Mouse (Mus musculus): Measurements from ENCODE around the gene Smyd4. TPM values are rescaled to one million over a fixed set of nuclear protein-coding genes. Genes with fewer than 3 reads are reported as not detected.
"Not testable (repeated sequence)": the region's sequence is repeated elsewhere in the genome, so short reads cannot be mapped to it uniquely, and the experiment has no call there.

Gene Smyd4
- polyA plus RNA-seq, 1 experiment = 5.2 TPM

DNA sequence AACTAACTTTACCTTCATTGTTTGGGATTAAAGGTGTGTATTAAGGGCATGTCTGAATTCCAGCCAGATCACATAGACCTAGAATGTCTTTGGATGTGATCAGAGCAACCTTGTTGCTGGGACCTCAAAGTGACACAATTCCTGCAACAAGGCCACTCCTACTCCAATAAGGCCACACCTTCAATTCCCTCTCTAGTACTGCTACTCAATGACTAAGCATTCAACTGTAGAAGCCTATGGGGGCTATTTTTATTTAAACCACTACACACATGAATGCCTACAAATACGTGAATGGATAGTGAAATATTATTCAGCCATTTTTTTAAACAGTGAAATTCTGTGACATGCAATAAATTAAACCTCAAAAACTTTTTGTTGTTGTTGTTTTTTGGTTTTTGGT, 28.9 kb downstream of the Smyd4 start:
- WGBS = 69% methylated on average over 1 of the region's 1 CpGs
- TF ChIP-seq CTCF (IDR thresholded peaks at IDR 0.05; ENCODE audit: insufficient read depth, low read length) (no peak), POLR2A (IDR thresholded peaks at IDR 0.05; ENCODE audit: borderline replicate concordance, extremely low read depth, low read depth, low read length) (no peak)

DNA sequence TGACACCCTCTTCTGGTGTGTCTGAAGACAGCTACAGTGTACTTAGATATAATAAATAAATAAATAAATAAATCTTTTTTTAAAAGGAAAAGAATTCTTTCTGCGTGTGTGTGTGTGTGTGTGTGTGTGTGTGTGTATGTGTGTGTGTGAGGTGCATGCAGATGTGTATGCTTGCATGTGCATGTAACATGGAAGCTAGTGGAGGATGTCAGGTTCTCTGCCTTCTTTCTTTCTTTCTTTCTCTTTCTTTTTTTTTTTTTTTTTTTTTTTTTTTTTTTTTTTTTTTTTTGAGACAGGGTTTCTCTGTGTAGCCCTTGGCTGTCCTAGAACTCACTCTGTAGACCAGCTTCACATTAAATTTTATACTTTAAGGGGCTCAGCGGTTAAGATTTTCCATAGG, 30.6 kb downstream of the Smyd4 start:
- not testable (repeated sequence) for DNase-seq; H3K4me1 ChIP-seq (ENCODE audit: control insufficient read depth, insufficient read depth, low read length); H3K4me3 ChIP-seq (replicated peaks; ENCODE audit: extremely low read depth, low read depth, low read length)
- 96% methylated on average over 2 of the region's 2 CpGs for WGBS

More for the DNA sequence above, 28.9 kb downstream of the Smyd4 start:
- H3K4me3 ChIP-seq (replicated peaks; ENCODE audit: extremely low read depth, low read depth, low read length) = no peak overlapping the region
- DNase-seq = no peak
- H3K4me1 ChIP-seq (ENCODE audit: control insufficient read depth, insufficient read depth, low read length) = no peaks in the 10 kb centered on the region

DNA sequence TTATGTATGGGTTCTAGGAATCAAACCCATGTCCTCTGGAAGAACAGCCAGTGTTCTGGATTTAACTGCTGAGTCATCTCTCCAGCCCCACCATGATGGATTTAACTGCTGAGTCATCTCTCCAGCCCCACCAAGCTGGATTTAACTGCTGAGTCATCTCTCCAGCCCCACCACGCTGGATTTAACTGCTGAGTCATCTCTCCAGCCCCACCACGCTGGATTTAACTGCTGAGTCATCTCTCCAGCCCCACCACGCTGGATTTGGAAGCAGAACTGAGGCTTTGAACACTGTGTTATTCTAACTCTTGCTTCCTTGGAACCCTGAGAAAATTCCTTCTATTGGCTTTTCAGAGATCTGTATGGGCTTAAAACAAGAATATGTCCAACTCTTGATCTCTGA, 35.3 kb downstream of the Smyd4 start:
- not testable (repeated sequence) for H3K4me1 ChIP-seq (ENCODE audit: control insufficient read depth, insufficient read depth, low read length); H3K4me3 ChIP-seq (replicated peaks; ENCODE audit: extremely low read depth, low read depth, low read length); DNase-seq
- 41% methylated on average over 3 of the region's 3 CpGs for WGBS

- 62% methylated on average over 1 of the region's 1 CpGs for WGBS
- Histone ChIP-seq H3K4me3 (replicated peaks; ENCODE audit: extremely low read depth, low read depth, low read length) (no peak overlapping the region), H3K4me1 (ENCODE audit: control insufficient read depth, insufficient read depth, low read length) (no peaks in the 10 kb centered on the region)
- TF ChIP-seq CTCF (IDR thresholded peaks at IDR 0.05; ENCODE audit: insufficient read depth, low read length) = no peak
- TF ChIP-seq POLR2A (IDR thresholded peaks at IDR 0.05; ENCODE audit: borderline replicate concordance, extremely low read depth, low read depth, low read length) = no peak
- no peak for DNase-seq
Measured at GRCm38 (mm10) chr11:75395611-75396010, 47.4 kb downstream of the Smyd4 start.

DNA sequence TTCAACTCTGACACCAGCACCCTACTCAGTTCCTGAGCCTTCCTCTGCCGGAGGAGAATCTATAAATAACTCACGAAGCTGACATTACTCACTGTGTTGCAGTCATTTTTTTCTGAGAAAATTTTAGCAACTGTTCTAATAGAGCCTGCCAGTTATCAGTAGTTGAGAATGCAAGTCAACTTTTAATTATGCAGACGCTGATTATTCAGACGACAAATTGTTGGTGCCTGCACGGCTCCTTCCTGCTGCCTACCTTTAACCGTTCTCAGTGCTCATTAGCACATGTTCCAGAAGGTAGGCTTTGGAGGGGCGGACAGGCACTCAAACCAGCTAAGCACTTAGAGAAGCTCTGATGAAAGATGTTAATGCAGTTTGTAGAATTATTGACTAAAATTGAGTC, 49.2 kb downstream of the Smyd4 start:
- TF ChIP-seq CTCF (IDR thresholded peaks at IDR 0.05; ENCODE audit: insufficient read depth, low read length) = no peak
- TF ChIP-seq POLR2A (IDR thresholded peaks at IDR 0.05; ENCODE audit: borderline replicate concordance, extremely low read depth, low read depth, low read length) = no peak
- 73% methylated on average over 7 of the region's 7 CpGs for WGBS
- no peak for DNase-seq
- no peaks in the 10 kb centered on the region for H3K4me1 ChIP-seq (ENCODE audit: control insufficient read depth, insufficient read depth, low read length)
- no peak overlapping the region for H3K4me3 ChIP-seq (replicated peaks; ENCODE audit: extremely low read depth, low read depth, low read length)

GRCm38 (mm10) chr11:75399411-75399841, 51.2 kb downstream of the Smyd4 start:
- DNase-seq = no peak
- 82% methylated on average over 11 of the region's 11 CpGs for WGBS

DNA sequence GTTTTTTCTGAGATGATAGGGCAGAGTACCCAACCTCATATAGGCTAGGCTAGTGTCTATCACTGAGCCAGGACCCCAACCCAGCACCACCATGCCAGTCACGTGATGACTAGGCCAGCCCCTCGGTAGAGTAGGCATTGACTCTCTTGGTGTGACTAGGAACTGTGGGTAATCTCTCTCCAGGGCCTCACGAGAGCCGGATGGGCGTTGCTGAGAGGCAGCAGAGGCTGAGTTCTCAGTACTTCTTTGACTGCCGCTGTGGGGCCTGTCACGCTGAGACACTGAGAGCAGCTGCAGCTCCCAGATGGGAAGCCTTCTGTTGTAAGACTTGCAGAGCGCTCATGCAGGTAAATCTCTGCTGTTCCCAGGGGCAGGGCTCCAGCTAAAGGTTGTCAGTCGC, 51.9 kb downstream of the Smyd4 start:
- TF ChIP-seq POLR2A (IDR thresholded peaks at IDR 0.05; ENCODE audit: borderline replicate concordance, extremely low read depth, low read depth, low read length) (no peak), CTCF (IDR thresholded peaks at IDR 0.05; ENCODE audit: insufficient read depth, low read length) (no peak)
- no peak for DNase-seq
- Histone ChIP-seq H3K4me3 (replicated peaks; ENCODE audit: extremely low read depth, low read depth, low read length) (no peak overlapping the region), H3K4me1 (ENCODE audit: control insufficient read depth, insufficient read depth, low read length) (0 out of 2 replicates have a peak, but pooled peaks cover 5% of the 10 kb centered on the region)
- 79% methylated on average over 9 of the region's 9 CpGs for WGBS

More at GRCm38 (mm10) chr11:75399411-75399841, 51.2 kb downstream of the Smyd4 start:
- TF ChIP-seq CTCF (IDR thresholded peaks at IDR 0.05; ENCODE audit: insufficient read depth, low read length) (no peak), POLR2A (IDR thresholded peaks at IDR 0.05; ENCODE audit: borderline replicate concordance, extremely low read depth, low read depth, low read length) (no peak)
- Histone ChIP-seq H3K4me3 (replicated peaks; ENCODE audit: extremely low read depth, low read depth, low read length) (no peak overlapping the region), H3K4me1 (ENCODE audit: control insufficient read depth, insufficient read depth, low read length) (0 out of 2 replicates have a peak, but pooled peaks cover 5% of the 10 kb centered on the region)

- WGBS = 42% methylated on average over 5 of the region's 5 CpGs
- DNase-seq = peak; percentile 26
- 0 out of 2 replicates have a peak, but pooled peaks cover 5% of the 10 kb centered on the region for H3K4me1 ChIP-seq (ENCODE audit: control insufficient read depth, insufficient read depth, low read length)
- TF ChIP-seq POLR2A (IDR thresholded peaks at IDR 0.05; ENCODE audit: borderline replicate concordance, extremely low read depth, low read depth, low read length) = no peak
- TF ChIP-seq CTCF (IDR thresholded peaks at IDR 0.05; ENCODE audit: insufficient read depth, low read length) = peak; percentile 55
- H3K4me3 ChIP-seq (replicated peaks; ENCODE audit: extremely low read depth, low read depth, low read length) = no peak overlapping the region
Measured at GRCm38 (mm10) chr11:75402271-75402690, 54.0 kb downstream of the Smyd4 start.

- Histone ChIP-seq H3K4me1 (ENCODE audit: control insufficient read depth, insufficient read depth, low read length) (0 out of 2 replicates have a peak, but pooled peaks cover 5% of the 10 kb centered on the region), H3K4me3 (replicated peaks; ENCODE audit: extremely low read depth, low read depth, low read length) (no peak overlapping the region)
- TF ChIP-seq CTCF (IDR thresholded peaks at IDR 0.05; ENCODE audit: insufficient read depth, low read length) (no peak), POLR2A (IDR thresholded peaks at IDR 0.05; ENCODE audit: borderline replicate concordance, extremely low read depth, low read depth, low read length) (no peak)
- DNase-seq = peak; percentile 27
- 55% methylated on average over 6 of the region's 6 CpGs for WGBS
Measured at GRCm38 (mm10) chr11:75403301-75404052, 55.2 kb downstream of the Smyd4 start.

- no peak for DNase-seq
- no peak overlapping the region for H3K4me3 ChIP-seq (replicated peaks; ENCODE audit: extremely low read depth, low read depth, low read length)
Measured at GRCm38 (mm10) chr11:75404801-75405200, 56.6 kb downstream of the Smyd4 start.

More at GRCm38 (mm10) chr11:75404801-75405200, 56.6 kb downstream of the Smyd4 start:
- 0 out of 2 replicates have a peak, but pooled peaks cover 5% of the 10 kb centered on the region for H3K4me1 ChIP-seq (ENCODE audit: control insufficient read depth, insufficient read depth, low read length)
- no peak for TF ChIP-seq CTCF (IDR thresholded peaks at IDR 0.05; ENCODE audit: insufficient read depth, low read length)
- no peak for TF ChIP-seq POLR2A (IDR thresholded peaks at IDR 0.05; ENCODE audit: borderline replicate concordance, extremely low read depth, low read depth, low read length)
- WGBS = 86% methylated on average over 6 of the region's 6 CpGs
